In genomic region chr6:129065407-129065806, GRCm38 (mm10) we compare ENCODE assay signal across 23 mouse cellular contexts. TPM values are rescaled to one million over a fixed set of nuclear protein-coding genes. Genes with fewer than 3 reads are reported as not detected.
DNase-seq lines count a peak whose midpoint lies in the region; ATAC-seq and TF ChIP-seq lines count a peak whose summit lies in the region.
"Had no signal": no experiment of that assay in that cellular context is flagged by ENCODE, and none has a peak within 500 bp of the region (broad histone marks: within the 10 kb centered on the region; RNA-seq: fewer than 3 reads in every experiment).

No protein-coding gene starts in this region.

- TF ChIP-seq CTCF in kidney, adult 2 months (conservative IDR thresholded peaks at IDR 0.05; ENCODE audit: insufficient read depth, insufficient read length, low read depth, low read length): no peak

- H3K4me3 ChIP-seq in kidney, adult 2 months (ENCODE audit: insufficient read depth, low read depth, low read length): no peak overlapping the region
- H3K4me3 ChIP-seq: embryonic facial prominence, embryonic 13.5 days; forebrain, embryonic 12.5 days had no signal

- no peaks in the 10 kb centered on the region for H3K4me1 ChIP-seq in kidney, adult 2 months (ENCODE audit: control insufficient read depth, insufficient read depth, low read length)
- H3K4me1 ChIP-seq: embryonic facial prominence, embryonic 13.5 days; forebrain, embryonic 12.5 days had no signal

- peak overlapping the region; percentile 23; the same call in 1 of the 2 replicates for H3K27ac ChIP-seq in kidney, adult 2 months (ENCODE audit: insufficient read depth, low read depth, low read length)
- H3K27ac ChIP-seq: embryonic facial prominence, embryonic 13.5 days; forebrain, embryonic 12.5 days; hindbrain, postnatal 0 days had no signal

- WGBS in kidney, adult 2 months: 66% methylated on average over 3 of the region's 3 CpGs

- ATAC-seq in granulocyte monocyte progenitor cell, adult 5-6 weeks (replicated peaks; ENCODE audit: poor library complexity, severe bottlenecking): peak; percentile 58
- no peak for ATAC-seq in activated CD4-positive, CD25-positive, alpha-beta regulatory T cell, adult 4 months
- ATAC-seq: CD4-positive, CD25-positive, alpha-beta regulatory T cell, adult 4 months; forebrain, embryonic 16.5 days; hindbrain, postnatal 0 days had no signal

- no peaks in the 10 kb centered on the region for H3K36me3 ChIP-seq in kidney, adult 2 months (ENCODE audit: control insufficient read depth, insufficient read depth, low read length)
- H3K36me3 ChIP-seq: embryonic facial prominence, embryonic 13.5 days; forebrain, embryonic 12.5 days; G1E had no signal

- no peak for TF ChIP-seq POLR2A in kidney, adult 2 months (IDR thresholded peaks at IDR 0.05; ENCODE audit: low read depth, low read length)

- DNase-seq in kidney, adult 2 months: no peak
- no peak for DNase-seq in kidney, postnatal 14 days
- DNase-seq in Muller cell, postnatal 12 days (ENCODE audit: inconsistent ontology term): peak; percentile 40
- DNase-seq in left cerebral cortex, adult 11 months (ENCODE audit: low spot score): no peak
- DNase-seq: adrenal gland, postnatal 14 days; B cell, adult 2 months; cerebellum, adult 18-20 months; cerebellum, adult 9-11 months; cerebellum, postnatal 36 days; gastrocnemius, postnatal 25 days; heart, adult 18-20 months had no signal

- no peaks in the 10 kb centered on the region for H3K27me3 ChIP-seq in kidney, adult 2 months (replicated peaks; ENCODE audit: control insufficient read depth, insufficient read depth, low read length)
- H3K27me3 ChIP-seq: embryonic facial prominence, embryonic 13.5 days; forebrain, embryonic 12.5 days had no signal

RNA-seq across cellular contexts. Expression of gene Klrb1f, which starts 19.7 kb away (rescaled TPM):
- 0.16 and 0.65 TPM in 2 replicates for polyA plus RNA-seq in kidney, adult 2 months (2012; rRNA removed)
- 35.0 and 39.6 TPM in 2 replicates for total RNA-seq in granulocyte monocyte progenitor cell, adult 5-6 weeks (2014; fragmentation: Nextera tagmentation)
- 27.7 and 43.2 TPM in 2 replicates for total RNA-seq in granulocyte monocyte progenitor cell, adult 5-6 weeks (2017)
- polyA plus RNA-seq in activated CD4-positive, CD25-positive, alpha-beta regulatory T cell, adult 4 months (2017; shearing (Covaris generic)): 1 to 10 TPM; 4.8 to 5.5 TPM
- total RNA-seq: adrenal gland, postnatal 14 days; G1E; gastrocnemius, postnatal 25 days; heart, adult 18-20 months; heart, postnatal 25 days; hindbrain, postnatal 0 days had no signal
- polyA plus RNA-seq: forebrain, embryonic 12.5 days; G1E; hindbrain, embryonic 11.5 days had no signal

RNA-seq across cellular contexts. Expression of gene Clec2e, which starts 35.3 kb away (rescaled TPM):
- polyA plus RNA-seq in kidney, adult 2 months (2012; rRNA removed): 0.05 TPM in 1 of 2 replicates, not detected in the other
- total RNA-seq in granulocyte monocyte progenitor cell, adult 5-6 weeks (2014; fragmentation: Nextera tagmentation): not detected in 2 replicates
- total RNA-seq in granulocyte monocyte progenitor cell, adult 5-6 weeks (2017): not detected in 2 replicates
- not detected for polyA plus RNA-seq in activated CD4-positive, CD25-positive, alpha-beta regulatory T cell, adult 4 months (2017; shearing (Covaris generic))
- total RNA-seq: adrenal gland, adult 18-20 months; adrenal gland, postnatal 14 days; G1E; heart, adult 18-20 months; hindbrain, postnatal 0 days had no signal
- polyA plus RNA-seq: CD4-positive, CD25-positive, alpha-beta regulatory T cell, adult 4 months; embryonic facial prominence, embryonic 13.5 days; forebrain, embryonic 12.5 days; forebrain, embryonic 16.5 days; G1E; heart, embryonic 11.5 days; hindbrain, embryonic 11.5 days; hindbrain, postnatal 0 days had no signal
